Mouse (Mus musculus) left cerebral cortex, postnatal 14 days (tissue): ENCODE data around the gene Ctdspl. TPM values are rescaled to one million over a fixed set of nuclear protein-coding genes. Genes with fewer than 3 reads are reported as not detected.

ENCODE experiments used
- DNase-seq, 2 experiments: peaks; one replicate each; pipeline ENCODE4 v3.0.0; 2021 to 2022; ENCODE audit warnings: low spot score in 2 of 2, mixed read lengths in 1 of 2
- intact Hi-C: fragments of 180-260 bp; cut with DNase I; formaldehyde crosslinking; loops from one replicate; pipeline ENCODE4 v1.15.1; 2025
- long read RNA-seq, 2 experiments: library from polyadenylated mRNA; stranded (forward); transcript quantifications; one replicate each; pipeline ENCODE4 v2.0.0; 2021
- total RNA-seq, 2 experiments: library from RNA; stranded (reverse); gene quantifications; 2 replicates each; pipeline ENCODE4 v1.2.3; 2021

Ctdspl gene
- total RNA-seq = 10 to 100 TPM; 31.5 to 36.6 TPM
- long read RNA-seq, experiment 1, full-length matches to known transcripts = 21 of 28 reads
- long read RNA-seq, experiment 1, partial matches to known transcripts = 0 of 28 reads
- long read RNA-seq, experiment 1, other reads (novel, unspliced or antisense) = 7 of 28 reads
- long read RNA-seq, experiment 2, full-length matches to known transcripts = 15 of 24 reads
- long read RNA-seq, experiment 2, partial matches to known transcripts = 1 of 24 reads
- long read RNA-seq, experiment 2, other reads (novel, unspliced or antisense) = 8 of 24 reads

DNA sequence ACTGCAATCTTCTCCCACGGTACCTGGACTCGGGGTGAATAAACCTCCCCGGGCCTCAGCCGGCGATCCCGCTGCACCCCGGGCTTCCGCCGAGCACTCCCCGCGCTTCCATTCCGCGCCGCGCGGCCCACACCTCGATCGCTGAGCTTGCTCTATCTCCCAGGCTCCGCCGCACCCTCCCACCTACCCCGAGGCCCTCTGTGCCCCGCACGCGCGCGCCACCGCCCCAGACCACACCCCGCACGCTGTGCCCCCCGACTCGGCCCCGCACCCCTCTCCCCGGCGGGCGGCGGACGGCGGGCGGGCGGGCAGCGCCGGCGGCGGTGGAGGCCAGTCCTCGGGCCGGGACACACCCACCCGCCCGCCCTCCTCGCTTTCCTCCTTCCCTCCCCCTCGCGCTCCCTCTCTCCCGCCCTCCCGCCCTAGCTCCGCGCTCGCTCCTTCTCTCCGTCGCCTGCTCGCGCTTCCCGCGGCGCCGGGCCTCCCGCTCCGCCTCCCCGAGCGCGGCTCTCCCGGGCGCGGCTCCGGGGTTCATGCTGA lies at the start of gene Ctdspl:
TSS of gene Ctdspl (plus strand) at position 343 of the 540 bp plus-strand sequence.
- intact Hi-C loops = loop anchor here (5.0 kb wide), 2 partner anchors 66 to 81 kb away; no protein-coding TSS in a partner anchor
- DNase-seq = peak; percentile 39 to 62

DNA sequence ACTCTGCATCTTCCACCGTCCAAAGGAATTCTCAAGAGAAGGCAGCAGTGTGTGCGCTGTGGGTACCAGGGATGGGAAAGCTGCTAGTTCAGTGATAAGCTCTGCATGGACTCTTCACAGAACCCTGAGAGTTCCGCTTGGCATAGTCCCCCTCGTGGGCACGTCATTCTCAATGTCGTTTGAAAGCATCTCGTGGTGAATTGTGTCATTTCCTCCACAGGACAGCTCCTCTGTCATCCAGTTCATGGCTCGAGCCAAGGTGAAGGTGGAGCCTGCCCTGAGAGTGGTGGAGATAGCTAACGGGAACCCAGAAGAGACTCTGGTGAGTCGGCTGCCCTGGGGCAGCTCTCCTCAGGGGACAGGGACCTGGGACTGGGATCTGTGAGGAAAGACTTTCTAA lies 49.4 kb upstream of the Ctdspl start:
- intact Hi-C loops = no loop called here
- DNase-seq = no peak

DNA sequence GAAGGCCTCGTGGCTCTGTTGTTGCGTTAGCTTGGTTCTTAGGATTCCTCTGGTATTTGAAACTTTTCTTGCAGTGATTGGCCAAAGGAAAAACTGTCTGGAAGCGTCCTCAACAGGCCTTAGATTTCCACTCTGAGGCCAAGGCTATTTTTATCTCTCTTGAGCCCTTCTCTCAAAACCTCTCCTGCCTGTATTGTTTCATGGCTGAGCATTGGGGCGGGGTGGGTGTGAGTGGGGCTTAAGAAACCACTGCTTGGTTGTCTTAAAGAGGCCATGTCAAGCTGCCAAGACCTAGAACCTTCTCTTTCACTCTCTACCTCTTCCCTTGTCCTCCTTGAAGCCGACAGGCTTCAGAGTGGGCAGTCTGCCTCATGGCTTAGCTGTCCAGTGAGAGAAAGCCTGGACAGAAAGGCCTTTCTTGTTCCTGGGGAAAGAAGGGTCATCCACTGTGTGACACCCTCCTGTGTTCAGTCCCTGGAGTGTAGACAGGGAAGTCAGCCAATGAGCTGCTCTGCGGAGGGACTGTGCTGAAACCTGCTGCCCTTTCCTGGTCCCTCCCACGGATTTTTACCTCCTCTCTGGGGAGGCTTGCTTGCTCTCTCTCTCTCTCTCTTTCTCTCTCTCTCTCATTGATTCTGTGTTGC lies 48.8 kb upstream of the Ctdspl start:
- intact Hi-C loops = no loop called here
- DNase-seq = no peak

DNA sequence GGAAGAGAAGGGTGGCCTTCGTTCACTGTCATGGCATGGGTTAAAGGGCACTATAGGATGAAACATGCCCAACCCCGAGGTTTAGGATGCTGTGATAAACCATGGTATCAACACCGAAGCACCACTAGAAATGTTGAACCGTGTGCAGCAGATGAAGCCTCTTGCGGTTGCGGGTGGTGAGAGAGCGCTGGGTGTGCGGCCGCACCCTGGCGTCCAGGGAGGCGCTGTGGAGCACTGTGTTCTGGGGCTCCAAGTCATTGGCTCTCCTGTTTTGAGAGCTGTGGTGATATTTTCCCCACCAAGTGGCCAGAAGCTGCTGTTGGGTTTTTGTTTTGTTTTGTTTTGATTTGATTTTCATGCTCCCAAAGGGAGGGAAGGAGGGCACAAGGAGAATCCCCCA lies 47.7 kb upstream of the Ctdspl start:
- intact Hi-C loops = no loop called here

DNA sequence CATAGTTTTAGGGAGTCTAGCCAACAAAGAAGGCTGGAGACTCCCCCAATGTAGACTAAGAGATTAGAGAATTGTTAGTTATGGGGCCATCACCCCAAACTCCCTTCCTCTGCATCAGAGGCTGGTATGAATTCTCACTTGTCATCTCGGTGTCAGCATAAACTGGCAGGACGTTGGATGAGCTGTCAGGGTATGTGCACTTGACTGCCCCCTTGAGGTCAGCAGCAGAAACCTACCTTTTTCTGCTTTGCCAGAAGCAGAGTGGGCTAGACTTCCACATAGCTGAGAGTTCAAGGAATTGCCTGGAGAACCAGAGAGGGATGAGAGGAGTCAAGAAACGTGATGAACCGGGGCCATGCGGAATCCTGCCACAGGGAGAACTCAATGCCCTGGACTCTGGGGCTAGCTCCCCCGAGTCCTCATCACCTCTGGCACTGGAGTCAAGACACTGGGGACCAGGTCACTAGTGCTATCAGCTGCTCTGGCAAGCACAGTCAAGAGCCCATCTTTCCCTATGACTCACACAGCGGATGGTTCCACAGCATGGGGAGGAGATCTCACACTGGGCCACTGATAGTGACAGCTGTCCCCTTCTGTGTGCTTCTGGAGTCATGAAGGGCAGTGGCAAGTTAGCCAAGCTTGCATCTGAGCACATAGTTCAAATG lies 44.8 kb upstream of the Ctdspl start:
- no peak for DNase-seq
- intact Hi-C loops = no loop called here

More for the DNA sequence above, 47.7 kb upstream of the Ctdspl start:
- DNase-seq = no peak

DNA sequence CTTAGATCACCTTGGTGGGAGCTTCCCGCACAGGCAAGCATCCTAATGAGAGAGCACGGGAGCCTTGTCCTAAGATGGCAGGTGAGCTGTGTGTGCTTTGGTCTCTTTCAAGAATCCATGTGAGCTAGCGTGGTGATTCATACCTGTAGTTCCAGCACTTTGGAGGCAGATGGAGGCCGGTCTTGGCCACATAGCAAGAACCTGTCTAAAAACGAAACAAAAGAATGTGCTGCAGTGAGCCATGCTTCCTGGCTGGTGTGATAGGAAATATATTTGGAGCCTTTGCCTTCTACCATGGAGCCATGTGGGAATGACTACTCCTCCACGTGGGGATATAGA lies 44.3 kb upstream of the Ctdspl start:
- intact Hi-C loops = no loop called here
- DNase-seq = no peak

DNA sequence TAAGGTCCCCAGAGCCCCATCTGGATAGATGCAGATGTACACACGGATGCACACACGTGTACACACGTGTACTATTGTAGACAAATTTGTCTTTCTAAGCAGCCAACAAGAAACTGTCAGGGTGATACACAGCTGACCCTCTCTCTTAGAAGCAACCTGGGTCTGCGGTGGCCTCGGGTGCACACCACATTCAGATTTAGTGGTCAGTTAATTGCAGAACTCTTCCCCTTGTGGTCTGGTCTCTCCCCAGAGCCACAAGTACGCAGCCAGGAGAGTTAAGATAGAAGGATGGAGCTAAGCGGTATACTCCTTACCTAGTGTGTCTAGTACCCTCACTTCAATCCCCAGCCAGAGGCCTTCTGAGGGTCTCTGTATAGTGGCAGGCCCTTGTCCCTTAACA lies 43.1 kb upstream of the Ctdspl start:
- DNase-seq = no peak
- intact Hi-C loops = no loop called here

DNA sequence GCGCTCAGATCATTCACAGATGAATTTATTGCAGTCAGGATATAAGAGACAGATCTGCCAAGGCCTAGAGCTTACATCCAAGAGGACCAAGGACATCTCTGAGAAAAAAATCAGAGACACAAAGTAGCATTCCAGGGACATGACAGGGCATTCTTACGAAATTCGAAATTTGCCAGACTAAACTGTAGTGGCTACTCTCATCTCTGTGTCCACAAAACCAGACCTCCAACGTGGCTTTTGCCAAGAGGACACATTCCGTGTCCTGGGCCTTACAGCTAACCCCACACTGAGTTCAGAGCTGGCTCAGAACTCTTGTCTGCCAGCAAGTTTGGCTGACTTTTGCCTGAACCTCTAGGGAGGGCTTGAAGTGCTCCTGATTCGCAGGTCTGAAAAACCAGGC lies 40.5 kb upstream of the Ctdspl start:
- DNase-seq = no peak
- intact Hi-C loops = no loop called here

DNA sequence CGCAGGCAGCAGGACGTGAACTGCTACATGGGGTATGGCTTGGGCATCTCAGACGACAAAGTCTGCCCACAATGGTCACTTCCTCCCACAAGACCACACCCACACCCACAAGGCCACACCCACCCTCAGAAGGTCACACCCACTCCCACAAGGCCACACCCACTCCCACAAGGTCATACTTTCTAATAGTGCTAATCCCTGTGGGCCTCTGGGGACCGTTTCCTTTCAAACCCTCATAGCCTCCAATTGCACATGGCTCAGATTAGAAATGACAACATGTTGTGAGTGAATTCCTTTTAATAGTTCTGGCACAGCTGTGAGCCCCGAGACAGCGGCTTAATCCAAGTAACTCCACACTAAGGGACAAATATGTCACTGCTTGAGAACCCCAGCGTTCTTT lies 39.1 kb upstream of the Ctdspl start:
- no peak for DNase-seq
- intact Hi-C loops = no loop called here

DNA sequence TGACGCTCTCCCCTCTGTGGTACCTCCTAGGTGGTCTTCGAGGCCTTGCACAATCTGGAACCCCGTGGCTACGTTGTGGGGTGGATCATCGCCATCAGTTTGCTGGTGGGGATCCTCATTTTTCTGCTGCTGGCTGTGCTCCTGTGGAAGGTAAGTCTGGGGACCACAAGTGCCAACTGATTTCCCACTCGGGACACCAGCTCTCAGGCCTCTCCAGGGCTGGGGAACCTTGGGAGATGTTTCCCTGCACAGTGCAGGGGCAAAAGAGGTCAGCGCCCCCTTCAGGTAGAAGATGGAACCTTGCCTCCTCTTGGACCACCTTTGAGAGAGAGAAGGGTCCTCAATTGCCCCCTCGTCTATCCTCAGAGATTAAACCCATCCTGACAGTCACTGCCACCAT lies 38.5 kb upstream of the Ctdspl start:
- intact Hi-C loops = no loop called here
- DNase-seq = no peak

DNA sequence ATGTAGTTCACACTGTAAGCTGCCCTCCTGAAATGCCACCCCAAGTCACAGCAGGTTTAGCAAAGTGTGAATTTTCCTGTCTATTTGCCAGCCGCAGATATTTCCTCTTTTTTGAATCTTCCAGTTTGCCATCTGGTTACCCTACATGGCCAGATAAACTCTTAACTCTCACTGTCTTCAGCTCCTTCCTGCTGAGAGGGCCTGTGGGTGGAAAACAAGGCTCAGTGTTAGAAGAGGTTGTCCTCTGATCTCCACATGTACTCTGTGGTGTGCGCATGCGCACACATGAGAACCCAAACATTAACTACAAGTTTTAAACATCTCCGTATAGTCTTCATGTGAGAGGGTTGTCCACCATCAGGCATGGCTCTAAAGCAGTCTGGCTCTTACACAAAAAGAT lies 36.1 kb upstream of the Ctdspl start:
- DNase-seq = no peak
- intact Hi-C loops = no loop called here

DNA sequence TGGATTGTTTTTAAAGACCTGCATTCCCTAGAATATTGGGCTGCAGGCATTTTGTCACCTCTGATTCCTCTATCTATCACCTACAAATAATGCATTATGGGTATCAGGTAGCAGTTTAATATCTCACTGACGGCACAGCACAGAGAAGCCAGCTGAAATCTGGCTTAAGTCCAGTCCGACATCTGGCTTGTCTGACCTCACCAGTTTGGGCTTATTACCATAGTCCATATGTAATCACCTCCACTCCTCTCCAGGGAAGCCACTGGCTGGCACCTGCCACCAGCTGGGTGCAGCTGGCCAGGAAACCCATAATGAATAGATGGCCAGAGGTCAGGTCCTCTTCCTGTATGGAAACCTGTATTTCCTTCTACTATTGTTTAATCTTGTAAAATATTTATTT lies 35.6 kb upstream of the Ctdspl start:
- intact Hi-C loops = no loop called here
- no peak for DNase-seq

DNA sequence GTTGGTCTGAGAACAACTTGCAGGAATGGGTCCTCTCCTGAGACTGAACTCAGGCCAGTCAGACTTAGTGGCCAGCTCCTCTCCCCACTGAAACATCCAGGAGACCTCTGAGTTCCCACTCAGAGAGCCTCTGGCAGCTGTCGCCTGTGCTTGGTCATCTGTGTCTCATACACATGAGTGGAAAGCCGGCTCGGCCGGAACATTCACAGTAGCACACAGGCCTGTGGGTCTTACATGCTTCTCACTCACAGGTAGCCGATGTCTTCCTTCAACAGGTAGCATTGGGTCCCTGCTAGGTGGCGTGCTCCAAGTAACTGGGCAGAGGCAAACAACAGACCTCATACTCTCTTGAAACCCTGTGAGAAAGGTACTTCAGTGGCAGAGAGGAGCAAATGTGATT lies 35.2 kb upstream of the Ctdspl start:
- intact Hi-C loops = no loop called here
- DNase-seq = no peak

DNA sequence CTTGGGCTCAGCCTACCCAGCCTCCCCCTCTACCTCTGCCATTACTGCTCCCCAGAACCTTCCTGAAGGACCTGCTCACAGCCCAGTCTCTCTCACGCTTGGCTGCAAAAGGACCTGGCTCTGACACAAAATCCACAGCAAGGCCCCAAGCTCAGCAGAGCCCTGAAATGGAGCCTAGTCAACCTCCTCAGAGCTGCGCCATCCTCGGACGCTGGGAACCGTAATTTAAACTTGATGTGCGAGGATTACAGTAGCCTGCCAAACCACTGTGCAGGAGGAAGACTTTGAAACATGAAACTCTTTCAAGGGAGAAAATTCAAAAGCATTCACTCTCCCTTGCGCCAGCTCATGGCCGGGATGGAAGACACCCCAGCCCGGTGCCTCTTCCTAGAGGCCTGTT lies 34.7 kb upstream of the Ctdspl start:
- no peak for DNase-seq
- intact Hi-C loops = no loop called here

DNA sequence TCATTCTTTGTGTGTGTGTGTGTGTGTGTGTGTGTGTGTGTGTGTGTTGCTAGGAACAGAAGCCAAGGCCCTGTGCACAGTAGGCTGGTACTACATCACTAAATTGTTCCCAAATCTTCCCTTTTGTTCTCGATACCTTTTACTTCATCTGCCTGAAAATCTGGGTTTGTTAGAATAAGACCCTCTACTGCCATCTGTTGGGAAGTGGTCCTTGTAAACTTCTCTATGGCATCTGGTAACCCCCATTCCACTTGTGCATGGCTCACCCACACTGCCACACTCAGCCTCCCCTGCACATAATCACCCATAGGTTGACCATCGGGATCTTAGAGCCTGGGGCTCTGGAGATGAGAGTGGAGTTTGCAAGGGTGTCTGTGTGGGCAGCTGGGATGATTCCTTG lies 31.2 kb upstream of the Ctdspl start:
- DNase-seq = peak in 1 of 2 experiments; percentile 23
- intact Hi-C loops = no loop called here

DNA sequence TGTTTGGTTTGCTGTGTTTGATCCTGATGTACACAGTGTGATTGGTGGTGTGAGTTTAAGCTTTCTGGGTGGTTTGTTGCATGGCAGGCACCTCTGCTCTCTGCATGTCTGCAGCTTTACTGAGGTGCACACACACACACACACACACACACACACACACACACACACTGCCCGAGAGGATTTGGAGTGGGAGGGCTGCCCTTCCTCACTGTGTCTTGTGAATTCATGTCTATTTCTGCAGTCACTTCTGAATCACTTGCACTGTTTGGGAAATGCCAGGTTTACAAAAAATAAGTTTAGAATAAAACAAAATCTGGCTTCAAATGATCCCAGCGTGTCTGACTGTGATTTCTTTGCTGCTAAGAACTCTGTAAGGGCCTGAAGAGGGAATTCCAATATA lies 25.6 kb upstream of the Ctdspl start:
- peak in 1 of 2 experiments; percentile 45 for DNase-seq
- intact Hi-C loops = loop anchor here (5.0 kb wide), 1 partner anchor 293 kb away; the partner anchor contains the start of gene Itga9

DNA sequence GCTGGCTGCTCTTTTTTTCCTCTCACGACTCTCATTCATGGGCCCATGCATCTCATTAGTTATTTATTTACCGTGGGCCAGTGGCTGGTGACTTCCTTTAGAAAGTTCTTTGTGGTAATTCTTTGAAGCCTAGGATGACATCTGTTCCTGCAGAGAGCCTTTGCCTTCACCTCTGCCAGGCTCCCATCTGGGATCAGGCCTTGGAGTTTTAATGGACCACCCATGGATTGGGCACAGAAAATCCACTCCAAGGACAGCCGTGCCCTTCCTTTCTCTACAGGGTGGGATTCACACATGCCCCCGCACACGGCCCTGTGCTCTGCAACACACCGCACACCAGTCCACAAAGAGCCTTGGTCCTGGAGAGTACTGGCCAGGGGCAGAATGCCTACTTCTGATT lies 24.3 kb upstream of the Ctdspl start:
- intact Hi-C loops = loop anchor here (5.0 kb wide), 1 partner anchor 295 kb away; the partner anchor contains the start of gene Itga9
- DNase-seq = no peak

DNA sequence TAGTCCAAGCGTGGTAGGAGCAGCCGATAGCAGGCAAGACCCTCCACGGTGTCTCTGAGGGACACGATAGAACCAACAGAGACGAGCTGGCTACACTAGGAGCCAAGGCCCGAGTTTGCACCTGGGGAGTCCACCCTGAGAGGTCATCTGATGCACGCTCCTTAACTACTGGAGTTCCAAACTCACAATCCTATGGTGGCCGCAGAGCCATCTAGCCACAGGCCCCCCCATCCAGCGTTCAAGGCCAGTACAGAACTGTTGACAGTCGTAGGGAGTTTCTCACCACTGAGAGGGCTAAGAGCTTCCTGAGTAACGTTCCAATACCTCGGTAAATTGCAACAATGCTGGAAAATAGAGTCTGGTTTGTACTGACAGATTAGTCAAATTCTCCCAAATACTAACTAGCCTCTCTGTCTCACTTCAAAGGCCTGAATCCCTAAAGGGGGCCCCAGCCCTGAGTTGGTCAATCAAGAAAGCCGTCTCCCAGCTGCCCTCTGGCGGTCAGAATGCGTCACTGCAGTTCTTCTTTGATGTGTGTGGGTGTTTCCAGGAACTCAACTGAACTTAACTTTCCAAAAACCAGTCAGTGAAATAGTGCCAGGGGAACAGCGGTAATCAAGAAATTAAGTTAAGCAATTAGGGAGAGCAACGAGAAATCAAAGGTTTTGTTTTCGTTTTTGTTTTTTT lies 18.2 kb upstream of the Ctdspl start:
- DNase-seq = peak; percentile 89 to 90
- intact Hi-C loops = loop anchor here (2.0 kb wide), 1 partner anchor 319 kb away; no protein-coding TSS in a partner anchor

DNA sequence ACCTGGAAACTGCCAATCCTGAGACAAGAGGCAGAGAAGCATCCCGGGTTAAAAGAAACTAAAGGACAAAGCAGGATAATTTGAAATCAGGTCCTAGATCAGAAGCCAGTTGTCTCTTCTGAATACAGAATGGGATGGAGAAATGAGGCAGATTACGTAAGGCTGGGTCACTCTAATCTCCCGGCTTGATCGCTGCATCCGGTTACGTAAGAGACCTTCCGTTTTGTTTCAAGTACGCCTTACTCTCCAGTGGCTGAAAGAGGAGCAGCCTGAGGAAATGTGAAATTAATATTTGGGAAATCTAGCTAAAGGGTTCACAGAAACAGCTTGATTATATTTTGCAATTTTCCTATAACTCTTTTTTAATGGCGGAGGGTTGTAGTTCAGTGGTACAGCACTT lies 13.2 kb upstream of the Ctdspl start:
- intact Hi-C loops = no loop called here
- no peak for DNase-seq

DNA sequence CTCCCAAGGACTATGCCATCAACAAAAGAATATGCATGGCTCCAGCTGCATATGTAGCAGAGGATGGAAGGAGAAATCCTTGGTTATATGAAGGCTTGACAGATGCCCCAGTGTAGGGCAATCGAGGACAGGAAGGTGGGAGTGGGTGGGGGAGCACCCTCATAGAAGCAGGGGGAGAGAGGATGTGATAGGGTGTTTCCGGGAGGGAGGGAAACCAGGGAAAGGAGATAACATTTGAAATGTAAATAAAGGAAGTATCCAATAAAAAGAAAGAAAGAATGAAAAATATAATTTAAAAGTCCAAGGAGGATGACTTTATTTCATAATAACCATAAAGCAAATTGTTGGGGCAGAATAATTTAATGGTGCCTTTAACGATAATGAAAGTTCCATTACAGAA lies 12.6 kb upstream of the Ctdspl start:
- DNase-seq = no peak
- intact Hi-C loops = no loop called here
